Mouse (Mus musculus): Measurements from ENCODE around the gene Gpc3.

- no peak for TF ChIP-seq CTCF (IDR thresholded peaks at IDR 0.05; ENCODE audit: low read depth, low read length)
- no peak for TF ChIP-seq POLR2A (IDR thresholded peaks at IDR 0.05; ENCODE audit: borderline replicate concordance, low read depth, low read length)
Observed at GRCm38 (mm10) chrX:52489461-52489860, 124.3 kb downstream of the Gpc3 start.
